Mouse (Mus musculus): ENCODE measurements around the gene Rps8. TPM values are rescaled to one million over a fixed set of nuclear protein-coding genes. Genes with fewer than 3 reads are reported as not detected.

Rps8 gene
- polyA plus RNA-seq, 1 experiment from 2014 or later, result 892 TPM

GRCm38 (mm10) chr4:117140613-117141012, 15.4 kb downstream of the Rps8 start:
- H3K4me3 ChIP-seq (ENCODE audit: low read depth, low read length), result no peak overlapping the region
- no peaks in the 10 kb centered on the region for H3K36me3 ChIP-seq (ENCODE audit: control insufficient read depth, insufficient read depth, low read length)
- no peaks in the 10 kb centered on the region for H3K9me3 ChIP-seq (ENCODE audit: control insufficient read depth, low read length)
- DNase-seq (ENCODE audit: low spot score) (no peak), ATAC-seq (ENCODE audit: low FRiP score) (no peak)
- no peak overlapping the region for H3K9ac ChIP-seq (ENCODE audit: low read depth, low read length)
- H3K4me2 ChIP-seq (replicated peaks; ENCODE audit: low read depth, low read length), result no peak overlapping the region
- no peaks in the 10 kb centered on the region for H3K4me1 ChIP-seq (replicated peaks; ENCODE audit: control insufficient read depth, insufficient read depth, low read length)
- no peaks in the 10 kb centered on the region for H3K27me3 ChIP-seq (ENCODE audit: control insufficient read depth, insufficient read depth, low read length)
- 36% methylated on average over 4 of the region's 4 CpGs for WGBS
- no peak overlapping the region for H3K27ac ChIP-seq (ENCODE audit: low read depth, low read length)

GRCm38 (mm10) chr4:117139217-117139612, 16.8 kb downstream of the Rps8 start:
- H3K9me3 ChIP-seq (ENCODE audit: control insufficient read depth, low read length), result no peaks in the 10 kb centered on the region
- H3K4me2 ChIP-seq (replicated peaks; ENCODE audit: low read depth, low read length), result no peak overlapping the region
- H3K27ac ChIP-seq (ENCODE audit: low read depth, low read length), result no peak overlapping the region
- H3K9ac ChIP-seq (ENCODE audit: low read depth, low read length), result no peak overlapping the region
- no peaks in the 10 kb centered on the region for H3K27me3 ChIP-seq (ENCODE audit: control insufficient read depth, insufficient read depth, low read length)
- no peaks in the 10 kb centered on the region for H3K36me3 ChIP-seq (ENCODE audit: control insufficient read depth, insufficient read depth, low read length)
- 0% methylated on average over 2 of the region's 2 CpGs for WGBS
- ATAC-seq (ENCODE audit: low FRiP score) (no peak), DNase-seq (ENCODE audit: low spot score) (peak; percentile 54)
- H3K4me1 ChIP-seq (replicated peaks; ENCODE audit: control insufficient read depth, insufficient read depth, low read length), result peaks cover 2% of the 10 kb centered on the region; the same call in 1 of the 2 replicates
- H3K4me3 ChIP-seq (ENCODE audit: low read depth, low read length), result no peak overlapping the region

DNA sequence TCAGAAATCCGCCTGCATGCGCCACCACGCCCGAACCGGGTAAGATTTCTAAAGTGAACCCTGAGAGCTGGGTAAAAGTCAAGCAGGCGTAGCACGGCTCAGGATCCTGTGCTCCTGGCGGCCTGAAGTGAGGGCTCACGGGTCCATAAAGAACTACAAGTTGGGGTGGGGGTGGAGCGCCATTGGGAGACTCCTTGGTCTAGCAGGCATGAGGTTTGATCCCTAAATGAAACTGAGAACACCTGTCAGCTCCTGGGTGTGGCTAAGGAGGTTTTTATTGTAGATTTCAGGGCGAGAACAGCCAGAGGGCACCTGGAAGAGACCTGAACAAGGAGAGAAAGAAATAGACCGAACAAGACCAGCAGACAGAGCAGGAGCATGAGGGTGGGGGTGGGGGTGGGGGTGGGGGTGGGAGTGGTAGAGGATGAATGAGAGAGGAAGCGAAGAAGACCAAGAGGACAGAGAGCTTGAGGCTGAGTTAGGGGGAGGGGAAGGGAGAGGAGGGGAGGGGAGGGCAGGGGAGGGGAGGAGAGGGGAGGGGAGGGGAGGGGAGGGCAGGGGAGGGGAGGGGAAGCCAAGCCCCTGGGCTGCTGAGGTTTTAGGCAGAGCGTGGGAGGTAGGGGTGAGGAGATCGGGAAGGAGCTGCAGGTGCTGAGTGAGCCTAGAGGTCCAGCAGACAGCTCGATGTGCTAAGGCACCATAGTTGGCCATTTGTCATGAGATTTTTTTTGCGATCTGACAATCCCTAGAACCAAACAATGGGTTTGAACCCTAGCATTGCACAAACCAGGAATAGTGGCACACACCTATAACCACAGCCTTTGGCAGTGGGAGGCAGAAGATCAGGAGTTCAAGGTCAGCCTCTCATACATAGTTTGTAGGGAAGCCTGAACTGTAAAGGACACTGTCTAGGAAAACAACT, 17.5 kb downstream of the Rps8 start:
- Histone ChIP-seq H3K4me3 (ENCODE audit: low read depth, low read length) (no peak overlapping the region), H3K4me2 (replicated peaks; ENCODE audit: low read depth, low read length) (no peak overlapping the region), H3K9ac (ENCODE audit: low read depth, low read length) (no peak overlapping the region), H3K27me3 (ENCODE audit: control insufficient read depth, insufficient read depth, low read length) (no peaks in the 10 kb centered on the region), H3K4me1 (replicated peaks; ENCODE audit: control insufficient read depth, insufficient read depth, low read length) (peaks cover 3% of the 10 kb centered on the region; the same call in 1 of the 2 replicates), H3K9me3 (ENCODE audit: control insufficient read depth, low read length) (no peaks in the 10 kb centered on the region), H3K36me3 (ENCODE audit: control insufficient read depth, insufficient read depth, low read length) (no peaks in the 10 kb centered on the region), H3K27ac (ENCODE audit: low read depth, low read length) (no peak overlapping the region)
- DNase-seq (ENCODE audit: low spot score) (no peak), ATAC-seq (ENCODE audit: low FRiP score) (no peak)
- 72% methylated on average over 15 of the region's 17 CpGs for WGBS

DNA sequence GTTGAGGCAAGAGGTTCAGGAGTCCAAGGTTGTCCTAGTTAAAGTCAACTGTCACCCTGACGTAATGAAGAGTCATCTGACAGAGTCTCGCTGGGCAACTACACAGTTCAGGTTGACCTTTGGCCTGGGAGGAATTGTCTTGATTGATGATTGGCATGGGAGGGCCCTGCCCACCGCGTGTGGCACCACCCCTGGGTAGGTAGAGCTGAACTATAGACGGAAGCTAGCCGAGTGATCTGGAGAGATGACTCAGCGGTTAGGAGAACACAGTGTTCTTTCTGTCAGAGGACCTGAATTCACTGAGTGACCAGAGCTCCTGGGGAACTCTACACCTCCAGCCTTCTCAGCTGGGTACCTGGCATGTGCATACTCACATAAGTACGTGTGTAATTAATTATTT, 20.0 kb downstream of the Rps8 start:
- Histone ChIP-seq H3K36me3 (ENCODE audit: control insufficient read depth, insufficient read depth, low read length) (no peaks in the 10 kb centered on the region), H3K27ac (ENCODE audit: low read depth, low read length) (no peak overlapping the region), H3K4me3 (ENCODE audit: low read depth, low read length) (no peak overlapping the region), H3K4me2 (replicated peaks; ENCODE audit: low read depth, low read length) (no peak overlapping the region), H3K4me1 (replicated peaks; ENCODE audit: control insufficient read depth, insufficient read depth, low read length) (peaks cover 15% of the 10 kb centered on the region), H3K27me3 (ENCODE audit: control insufficient read depth, insufficient read depth, low read length) (no peaks in the 10 kb centered on the region; the same call in 1 of the 2 replicates), H3K9ac (ENCODE audit: low read depth, low read length) (no peak overlapping the region), H3K9me3 (ENCODE audit: control insufficient read depth, low read length) (no peaks in the 10 kb centered on the region)
- ATAC-seq (ENCODE audit: low FRiP score) (no peak), DNase-seq (ENCODE audit: low spot score) (no peak)
- 18% methylated on average over 8 of the region's 8 CpGs for WGBS

GRCm38 (mm10) chr4:117134601-117134995, 21.4 kb downstream of the Rps8 start:
- H3K4me3 ChIP-seq (ENCODE audit: low read depth, low read length), result no peak overlapping the region
- H3K36me3 ChIP-seq (ENCODE audit: control insufficient read depth, insufficient read depth, low read length), result peaks cover 4% of the 10 kb centered on the region; the same call in 1 of the 2 replicates
- H3K27ac ChIP-seq (ENCODE audit: low read depth, low read length), result no peak overlapping the region
- peaks cover 20% of the 10 kb centered on the region for H3K4me1 ChIP-seq (replicated peaks; ENCODE audit: control insufficient read depth, insufficient read depth, low read length)
- 37% methylated on average over 2 of the region's 2 CpGs for WGBS
- H3K9me3 ChIP-seq (ENCODE audit: control insufficient read depth, low read length), result no peaks in the 10 kb centered on the region
- no peak overlapping the region for H3K4me2 ChIP-seq (replicated peaks; ENCODE audit: low read depth, low read length)
- H3K27me3 ChIP-seq (ENCODE audit: control insufficient read depth, insufficient read depth, low read length), result no peaks in the 10 kb centered on the region; the same call in 1 of the 2 replicates
- H3K9ac ChIP-seq (ENCODE audit: low read depth, low read length), result peak overlapping the region; percentile 37; the same call in 1 of the 2 replicates
- DNase-seq (ENCODE audit: low spot score) (no peak), ATAC-seq (ENCODE audit: low FRiP score) (no peak)

DNA sequence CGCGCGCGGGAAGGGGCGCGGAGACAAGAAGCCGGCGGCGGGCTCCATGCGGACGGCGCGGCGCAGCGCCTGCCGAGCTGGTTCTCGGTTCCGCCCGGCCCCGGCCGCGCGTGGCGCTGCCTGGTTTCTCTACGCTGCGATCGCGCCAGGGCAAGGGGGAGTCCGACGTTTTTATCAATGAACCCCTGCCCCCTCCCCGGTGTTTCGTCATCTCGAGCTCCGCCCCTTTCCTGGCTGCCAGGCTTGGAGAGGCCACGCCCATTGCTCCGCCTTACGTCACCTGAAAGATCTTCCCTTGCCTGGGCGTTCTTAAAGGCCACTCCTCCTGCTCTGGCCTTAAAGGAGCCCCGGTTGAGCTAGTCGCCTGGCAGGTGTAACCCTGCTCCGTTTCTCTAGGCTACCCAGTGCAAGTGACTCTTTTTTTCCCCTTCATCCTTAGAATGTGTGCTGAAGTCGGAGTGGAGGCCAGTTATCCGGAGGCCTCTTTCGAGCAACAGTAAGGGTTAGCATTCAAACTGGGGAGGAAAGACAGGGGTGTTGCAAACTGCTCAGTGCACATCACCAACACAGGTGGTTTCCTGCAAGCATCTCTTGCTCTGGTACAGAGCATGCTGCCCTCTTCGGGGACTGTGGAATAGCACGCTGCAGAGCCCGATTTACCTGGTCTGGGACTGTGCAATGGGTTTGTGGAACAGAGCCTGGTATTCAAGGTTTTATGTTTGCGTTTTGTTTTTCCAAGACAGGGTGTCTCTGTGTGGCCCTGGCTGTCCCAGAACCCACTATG, 22.0 kb downstream of the Rps8 start, which contains the start of gene Plk3:
Gene Plk3 (minus strand): TSS at position 147 of the 784 bp plus-strand sequence.
- peak within 1 kb of the TSS; percentile 92 for H3K4me2 ChIP-seq (replicated peaks; ENCODE audit: low read depth, low read length)
- ATAC-seq (ENCODE audit: low FRiP score) (peak; percentile 76), DNase-seq (ENCODE audit: low spot score) (peak; percentile 98)
- peak within 1 kb of the TSS; percentile 85 for H3K27ac ChIP-seq (ENCODE audit: low read depth, low read length)
- peaks cover 4% of the 10 kb centered on the region; the same call in 1 of the 2 replicates for H3K36me3 ChIP-seq (ENCODE audit: control insufficient read depth, insufficient read depth, low read length)
- H3K9ac ChIP-seq (ENCODE audit: low read depth, low read length), result peak within 1 kb of the TSS; percentile 87
- 2% methylated on average over 43 of the region's 48 CpGs for WGBS
- peak within 1 kb of the TSS; percentile 67 for H3K4me3 ChIP-seq (ENCODE audit: low read depth, low read length)
- H3K4me1 ChIP-seq (replicated peaks; ENCODE audit: control insufficient read depth, insufficient read depth, low read length), result peaks cover 20% of the 10 kb centered on the region
- no peaks in the 10 kb centered on the region for H3K9me3 ChIP-seq (ENCODE audit: control insufficient read depth, low read length)
- H3K27me3 ChIP-seq (ENCODE audit: control insufficient read depth, insufficient read depth, low read length), result no peaks in the 10 kb centered on the region; the same call in 1 of the 2 replicates

- H3K4me2 ChIP-seq (replicated peaks; ENCODE audit: low read depth, low read length), result peak overlapping the region; percentile 92
- 0% methylated on average over 31 of the region's 42 CpGs for WGBS
- peak; percentile 62 for DNase-seq (ENCODE audit: low spot score)
- H3K36me3 ChIP-seq (ENCODE audit: control insufficient read depth, insufficient read depth, low read length), result peaks cover 10% of the 10 kb centered on the region
- H3K4me3 ChIP-seq (ENCODE audit: low read depth, low read length), result peak overlapping the region; percentile 67
- H3K9ac ChIP-seq (ENCODE audit: low read depth, low read length), result peak overlapping the region; percentile 87
- peaks cover 20% of the 10 kb centered on the region for H3K4me1 ChIP-seq (replicated peaks; ENCODE audit: control insufficient read depth, insufficient read depth, low read length)
- peak overlapping the region; percentile 85 for H3K27ac ChIP-seq (ENCODE audit: low read depth, low read length)
- H3K27me3 ChIP-seq (ENCODE audit: control insufficient read depth, insufficient read depth, low read length), result no peaks in the 10 kb centered on the region; the same call in 1 of the 2 replicates
- ATAC-seq (ENCODE audit: low FRiP score), result peak; percentile 48
- no peaks in the 10 kb centered on the region for H3K9me3 ChIP-seq (ENCODE audit: control insufficient read depth, low read length)
Measured at GRCm38 (mm10) chr4:117133366-117133796, 22.7 kb downstream of the Rps8 start.

DNA sequence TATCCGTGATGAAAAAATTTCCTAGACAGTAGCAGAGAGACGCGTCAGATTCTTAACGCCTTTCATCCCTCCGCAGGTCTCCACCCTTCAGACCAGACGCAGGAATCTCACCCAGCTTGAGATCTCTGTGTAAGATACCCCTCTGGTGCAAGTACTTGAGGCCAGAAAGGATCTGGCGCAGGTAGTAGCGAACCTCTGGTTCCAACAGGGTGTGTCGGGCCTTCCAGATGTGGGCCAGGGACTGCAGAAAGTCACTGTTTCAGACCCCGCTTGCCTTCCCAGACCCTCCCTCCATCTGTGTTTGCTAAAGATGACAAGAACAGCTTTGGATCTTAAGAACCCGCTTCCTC, 23.3 kb downstream of the Rps8 start:
- peaks cover 20% of the 10 kb centered on the region for H3K4me1 ChIP-seq (replicated peaks; ENCODE audit: control insufficient read depth, insufficient read depth, low read length)
- H3K36me3 ChIP-seq (ENCODE audit: control insufficient read depth, insufficient read depth, low read length), result peaks cover 13% of the 10 kb centered on the region
- ATAC-seq (ENCODE audit: low FRiP score) (no peak), DNase-seq (ENCODE audit: low spot score) (no peak)
- H3K9me3 ChIP-seq (ENCODE audit: control insufficient read depth, low read length), result no peaks in the 10 kb centered on the region
- peak overlapping the region; percentile 92 for H3K4me2 ChIP-seq (replicated peaks; ENCODE audit: low read depth, low read length)
- peak overlapping the region; percentile 67 for H3K4me3 ChIP-seq (ENCODE audit: low read depth, low read length)
- H3K27ac ChIP-seq (ENCODE audit: low read depth, low read length), result peak overlapping the region; percentile 85
- 4% methylated on average over 11 of the region's 11 CpGs for WGBS
- no peaks in the 10 kb centered on the region; the same call in 1 of the 2 replicates for H3K27me3 ChIP-seq (ENCODE audit: control insufficient read depth, insufficient read depth, low read length)
- peak overlapping the region; percentile 87 for H3K9ac ChIP-seq (ENCODE audit: low read depth, low read length)

Measured in hindbrain, embryonic 11.5 days (tissue).